Mouse (Mus musculus) cerebellum, postnatal 4 days (tissue): ENCODE data around the gene Iqce.

ENCODE experiments used
- DNase-seq, 2 experiments: peaks; one replicate each; pipeline ENCODE4 v3.0.0; 2022; ENCODE audit warnings: low spot score in 2 of 2, mixed read lengths in 1 of 2

Iqce gene

DNA sequence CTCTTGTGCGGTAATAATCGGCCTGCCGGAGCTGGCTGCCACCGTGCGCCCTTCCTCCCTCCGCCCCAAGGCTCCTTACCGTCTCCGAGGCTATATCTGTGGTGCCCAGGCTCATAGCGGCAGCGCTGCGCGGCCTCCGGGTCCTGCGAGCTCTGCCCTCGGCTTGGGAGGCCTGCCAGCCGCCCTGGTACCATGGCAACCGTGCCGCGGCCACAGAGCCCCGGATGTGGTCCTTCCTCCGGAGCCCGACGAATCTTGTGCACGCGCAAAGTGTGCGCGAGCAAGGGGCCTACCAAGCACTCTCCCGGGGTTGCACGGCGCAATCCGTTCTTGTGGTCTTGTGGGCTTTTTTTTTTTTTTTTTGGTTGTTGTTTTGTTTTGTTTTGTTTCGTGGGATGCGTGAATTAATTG lies at the start of gene Iqce:
Iqce (minus strand) TSS at position 276 of the 411 bp plus-strand sequence.
- peak; percentile 97 to 98 for DNase-seq

- DNase-seq, result peak in 1 of 2 experiments; percentile 55
Observed at GRCm38 (mm10) chr5:140750925-140751324, 48.7 kb upstream of the Iqce start.

DNA sequence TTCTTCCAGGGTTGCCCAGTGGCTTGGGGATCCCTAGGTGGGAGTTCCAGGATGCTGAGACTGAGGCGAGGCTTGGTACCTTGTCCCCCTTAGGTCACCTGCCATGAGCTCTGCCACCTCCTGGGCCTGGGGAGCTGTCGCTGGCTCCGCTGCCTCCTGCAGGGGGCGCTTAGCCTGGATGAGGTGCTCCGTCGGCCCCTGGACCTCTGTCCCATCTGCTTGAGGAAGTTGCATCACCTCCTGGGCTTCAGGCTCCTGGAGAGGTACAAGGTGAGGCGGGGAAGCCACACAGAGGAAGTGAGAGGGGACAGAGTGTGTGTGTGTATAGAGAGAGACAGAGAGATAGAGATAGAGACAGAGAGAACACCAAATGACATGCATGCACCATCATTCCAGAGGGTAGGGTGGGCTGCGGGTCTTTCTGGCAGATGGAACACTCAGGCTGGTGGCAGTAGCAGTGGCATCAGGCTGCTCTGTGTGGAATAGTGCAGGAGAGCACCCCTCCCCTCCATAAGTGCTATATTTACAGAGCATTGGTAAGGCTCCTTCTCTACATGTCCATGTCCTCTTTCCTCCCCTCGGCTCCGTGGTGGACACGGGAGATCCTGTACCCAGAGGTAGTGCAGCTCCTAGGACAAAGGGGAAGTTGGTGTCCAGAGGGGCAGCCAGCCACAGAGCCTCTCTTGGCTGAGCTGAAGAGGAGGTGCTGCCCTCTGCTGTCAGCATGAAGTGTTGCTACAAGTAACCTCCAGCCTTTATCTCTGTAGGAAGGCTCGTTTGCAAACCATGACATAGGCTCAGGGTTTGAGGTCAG lies 47.1 kb upstream of the Iqce start:
- peak; percentile 52 to 79 for DNase-seq

DNA sequence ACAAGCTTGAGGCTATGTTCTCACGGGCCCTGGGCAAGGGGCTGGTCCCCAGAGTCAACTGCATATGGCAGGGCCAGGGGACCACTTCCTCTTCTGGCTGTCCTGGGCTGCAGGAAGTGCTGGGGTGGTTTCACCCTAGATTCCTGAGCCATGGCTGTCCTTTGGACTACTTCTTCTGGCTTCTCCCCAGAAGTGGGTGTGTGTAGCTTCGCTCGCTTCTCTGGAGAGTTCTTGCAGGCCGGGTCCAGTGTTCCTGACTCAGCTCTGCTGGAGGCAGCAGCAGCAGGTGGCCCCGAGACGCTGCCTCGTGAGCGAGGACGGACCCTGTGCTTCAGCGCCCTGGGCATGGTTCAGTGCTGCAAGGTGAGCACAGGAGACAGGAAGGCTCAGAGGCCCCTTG lies 46.2 kb upstream of the Iqce start:
- no peak for DNase-seq

GRCm38 (mm10) chr5:140743706-140744131 lies 41.5 kb upstream of the Iqce start:
- DNase-seq, result peak in 1 of 2 experiments; percentile 52

DNA sequence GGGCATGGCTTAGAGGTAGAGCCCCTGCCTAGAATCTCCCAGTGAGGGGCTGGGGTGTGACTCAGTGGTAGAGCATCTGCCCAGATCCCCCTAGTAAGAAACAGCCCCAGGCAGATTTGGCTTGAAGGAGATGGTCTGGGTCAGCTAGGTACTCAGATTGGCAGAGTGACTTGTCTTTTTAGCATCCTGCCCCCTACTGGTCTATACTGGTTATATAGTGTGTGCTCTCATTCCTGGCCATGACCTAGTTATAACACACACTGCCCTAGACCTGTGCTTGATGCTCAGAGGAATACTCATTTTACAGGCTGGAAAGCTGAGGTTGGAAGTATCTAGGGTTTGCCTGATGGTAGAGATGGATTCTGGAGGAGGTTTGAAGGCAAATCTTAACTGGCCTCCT lies 39.7 kb upstream of the Iqce start:
- no peak for DNase-seq

GRCm38 (mm10) chr5:140741040-140741439 lies 38.9 kb upstream of the Iqce start:
- no peak for DNase-seq

DNA sequence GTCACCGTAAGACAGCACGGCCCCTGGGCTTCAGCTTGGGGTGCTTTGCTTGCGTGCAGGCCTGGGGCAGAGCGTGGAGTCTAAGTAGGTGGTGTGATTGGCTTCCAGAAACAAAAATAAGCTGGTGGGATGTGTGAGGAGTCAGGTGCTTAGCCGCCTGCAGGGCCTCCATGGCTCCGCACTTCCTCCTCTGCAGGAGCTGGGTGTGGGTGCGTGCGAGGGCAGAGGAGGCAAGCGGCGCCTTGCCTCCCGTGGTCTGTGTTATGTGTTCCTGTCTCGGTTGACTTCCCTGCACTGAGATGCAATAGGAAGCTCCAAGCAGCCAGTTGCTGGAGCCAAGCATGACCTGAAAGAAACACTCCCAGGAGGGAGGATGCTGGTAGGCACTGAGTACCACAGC lies 37.6 kb upstream of the Iqce start:
- no peak for DNase-seq

DNA sequence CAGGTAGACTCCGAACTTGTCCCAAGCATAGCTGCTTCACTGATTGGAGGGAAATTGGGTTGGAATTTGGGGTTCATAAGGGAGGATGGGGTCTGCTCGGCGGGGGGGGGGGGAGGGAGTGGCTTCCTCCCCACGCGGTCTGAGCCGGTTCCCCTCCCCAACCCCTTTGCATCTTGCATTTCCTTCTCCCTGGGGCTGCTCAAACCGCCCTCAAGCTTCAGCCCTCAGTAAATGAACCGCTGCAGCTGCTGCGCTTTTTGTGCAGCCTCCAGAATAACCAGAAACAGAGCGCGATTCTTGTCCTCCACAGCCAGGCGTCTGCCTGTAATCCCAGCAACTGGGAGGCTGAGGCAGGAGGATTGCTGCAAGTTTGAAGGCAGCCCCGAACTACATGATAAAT lies 34.0 kb upstream of the Iqce start:
- no peak for DNase-seq

- DNase-seq, result no peak
Observed at GRCm38 (mm10) chr5:140735297-140735696, 33.1 kb upstream of the Iqce start.

DNA sequence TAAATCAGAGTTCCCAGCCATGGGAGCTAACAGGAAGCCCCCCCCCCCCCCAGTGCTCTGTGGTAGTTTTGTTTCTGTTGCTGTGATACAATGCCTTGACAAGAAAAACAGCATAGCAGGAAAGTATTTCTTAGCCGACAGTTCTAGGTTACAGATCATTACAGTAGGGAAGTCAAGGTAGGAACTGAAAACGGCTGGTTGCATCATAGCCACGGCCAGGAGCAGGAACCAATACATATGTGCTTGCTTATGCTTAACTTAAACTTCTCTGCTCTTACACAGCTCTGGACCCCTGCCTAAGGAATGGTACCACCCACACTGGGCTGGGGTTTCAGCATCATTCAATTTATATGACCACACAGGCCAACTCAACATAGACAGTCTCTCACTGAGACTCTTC lies 31.2 kb upstream of the Iqce start:
- DNase-seq, result no peak

DNA sequence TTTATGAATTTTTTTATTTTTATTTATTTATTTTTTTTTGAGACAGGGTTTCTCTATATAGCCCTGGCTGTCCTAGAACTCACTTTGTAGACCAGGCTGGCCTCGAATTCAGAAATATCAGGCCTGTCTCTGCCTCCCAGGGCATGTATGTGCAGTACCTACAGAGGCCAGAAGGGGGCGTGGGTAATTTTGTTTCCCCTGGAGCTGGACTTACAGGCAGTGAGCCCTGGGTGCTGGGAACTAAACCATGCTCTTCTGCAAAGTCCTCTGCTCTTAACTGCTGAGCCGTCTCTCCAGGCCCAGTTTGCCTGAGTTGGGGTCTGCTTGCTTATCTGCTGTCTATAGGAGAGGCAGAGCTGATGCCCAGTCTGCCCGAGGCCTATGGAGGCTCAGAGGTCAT lies 30.0 kb upstream of the Iqce start:
- DNase-seq, result no peak

- no peak for DNase-seq
Observed at GRCm38 (mm10) chr5:140731040-140731797, 29.0 kb upstream of the Iqce start.

GRCm38 (mm10) chr5:140726946-140727740 lies 25.0 kb upstream of the Iqce start:
- no peak for DNase-seq

DNA sequence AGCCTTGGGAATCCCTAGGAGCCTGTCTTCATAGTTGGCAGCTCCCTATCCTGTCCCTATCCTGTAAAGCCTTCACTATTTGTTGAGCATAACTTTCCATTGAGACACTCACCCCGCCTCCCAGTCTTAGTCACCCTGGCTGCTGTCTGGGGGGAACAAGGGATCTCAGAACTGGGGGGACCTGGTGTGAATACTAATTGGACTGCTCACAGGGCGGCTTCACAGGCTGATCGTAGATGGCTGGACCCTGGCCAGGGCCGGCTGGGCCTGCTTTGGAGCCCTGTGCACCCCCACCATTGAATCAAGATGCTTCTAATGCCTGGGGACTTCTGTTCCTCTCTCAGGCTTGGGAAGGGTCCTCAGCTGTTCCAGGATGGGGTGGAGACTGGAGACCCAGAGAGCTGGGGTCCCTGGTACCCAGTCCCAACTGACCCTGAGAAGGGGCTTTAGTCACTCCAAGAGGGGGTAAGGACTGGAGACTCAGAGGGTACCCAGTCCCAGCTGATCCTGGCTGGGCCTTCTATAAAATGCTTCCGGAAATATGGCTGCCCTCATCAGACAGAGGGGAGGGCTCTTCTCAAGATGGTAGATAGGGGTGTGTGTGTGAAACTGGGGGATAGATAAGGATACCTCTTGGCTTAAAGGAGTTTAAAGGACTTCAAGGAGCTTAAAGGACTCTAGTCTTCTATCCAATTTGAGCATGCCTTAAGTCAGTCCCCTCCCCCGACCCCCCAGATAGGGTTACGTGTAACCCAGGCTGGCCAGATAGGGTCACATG lies 24.1 kb upstream of the Iqce start:
- peak in 1 of 2 experiments; percentile 70 for DNase-seq

DNA sequence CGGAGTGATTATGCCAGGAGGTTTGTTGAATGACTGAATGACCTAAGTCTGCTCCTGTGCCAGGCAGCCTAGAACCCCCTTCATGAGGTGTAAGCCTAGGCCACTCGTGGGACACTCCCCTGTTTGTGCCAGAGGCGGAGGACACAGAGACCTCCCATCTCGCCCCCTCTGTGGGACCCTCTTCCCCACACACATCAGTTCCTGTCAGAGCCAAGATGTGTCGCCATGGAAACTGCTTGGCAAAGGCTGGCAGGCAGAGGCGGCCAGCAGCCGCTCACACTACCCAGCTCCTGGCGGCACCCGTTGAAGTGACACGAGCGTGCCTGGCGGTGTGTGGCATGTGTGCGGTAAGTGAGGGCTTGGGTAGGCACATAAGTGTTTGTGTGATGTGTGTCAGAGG lies 21.6 kb upstream of the Iqce start, which contains the start of gene Amz1:
Amz1 (plus strand) TSS at position 306 of the 400 bp plus-strand sequence.
- peak; percentile 48 to 69 for DNase-seq

DNA sequence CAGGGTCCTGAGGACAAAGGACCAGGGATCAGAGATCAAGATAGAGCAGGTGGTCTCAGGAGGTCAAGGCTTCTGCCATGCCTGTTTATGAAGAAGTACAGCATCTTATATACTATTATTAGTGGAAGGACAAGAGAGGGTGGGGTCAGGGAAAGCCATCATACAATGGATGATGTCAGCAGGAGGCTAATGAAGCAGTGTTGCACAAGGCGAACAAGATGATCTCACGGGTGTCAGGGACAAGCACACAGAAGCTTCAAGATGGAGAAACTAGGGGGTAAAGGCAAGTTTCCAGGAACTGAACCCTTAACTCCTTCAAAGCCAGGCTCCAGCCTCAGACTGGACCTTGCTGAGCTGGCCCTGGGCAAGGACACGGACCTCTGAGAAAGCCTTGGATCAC lies 19.9 kb upstream of the Iqce start:
- no peak for DNase-seq

- DNase-seq, result no peak
Observed at GRCm38 (mm10) chr5:140720773-140721172, 18.6 kb upstream of the Iqce start.

DNA sequence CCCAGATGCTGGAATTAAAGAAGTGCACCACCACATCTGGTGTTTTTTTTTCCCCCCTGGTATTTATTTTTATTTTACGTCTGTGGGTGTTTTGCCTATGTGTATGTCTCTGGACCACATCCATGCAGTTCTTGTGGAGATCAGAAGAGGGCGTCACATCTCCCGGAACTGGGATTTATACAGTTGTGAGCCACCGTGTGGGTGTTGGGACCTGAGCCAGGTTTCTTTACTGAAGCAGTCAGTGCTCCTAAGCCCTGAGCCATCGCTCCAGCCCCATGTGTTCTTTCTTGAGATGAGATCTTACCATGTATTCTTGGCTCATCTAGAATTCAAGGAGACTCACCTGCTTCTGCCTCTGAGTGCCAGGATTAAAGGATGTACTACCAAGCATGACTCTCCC lies 8.9 kb upstream of the Iqce start:
- no peak for DNase-seq

DNA sequence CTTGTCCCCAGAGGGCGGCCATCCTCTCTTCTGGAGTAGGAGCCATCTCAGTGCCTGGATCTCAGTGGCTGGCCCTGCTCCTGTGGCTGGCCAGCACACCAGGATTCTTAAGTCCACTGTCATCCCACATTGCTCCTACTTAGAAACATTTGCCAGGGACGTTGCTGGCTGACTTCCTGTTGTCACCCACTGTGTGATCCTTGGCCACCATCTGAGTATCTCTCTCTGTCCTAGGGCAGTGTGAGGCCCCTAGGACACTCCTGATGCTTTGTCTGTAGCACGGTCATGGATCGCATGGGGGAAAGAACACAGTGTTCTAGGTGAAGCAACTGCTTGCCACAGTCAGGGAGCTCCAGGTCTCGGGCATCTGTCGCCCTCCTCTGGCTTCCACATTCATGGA lies 8.1 kb upstream of the Iqce start:
- no peak for DNase-seq

GRCm38 (mm10) chr5:140705501-140706171 lies 3.5 kb upstream of the Iqce start:
- DNase-seq, result no peak
